Mouse (Mus musculus): ENCODE data around the gene Ankfn1. TPM values are rescaled to one million over a fixed set of nuclear protein-coding genes. Genes with fewer than 3 reads are reported as not detected.

The Ankfn1 gene
- polyA plus RNA-seq, 1 experiment from 2014 or later, result 0.23 TPM

DNA sequence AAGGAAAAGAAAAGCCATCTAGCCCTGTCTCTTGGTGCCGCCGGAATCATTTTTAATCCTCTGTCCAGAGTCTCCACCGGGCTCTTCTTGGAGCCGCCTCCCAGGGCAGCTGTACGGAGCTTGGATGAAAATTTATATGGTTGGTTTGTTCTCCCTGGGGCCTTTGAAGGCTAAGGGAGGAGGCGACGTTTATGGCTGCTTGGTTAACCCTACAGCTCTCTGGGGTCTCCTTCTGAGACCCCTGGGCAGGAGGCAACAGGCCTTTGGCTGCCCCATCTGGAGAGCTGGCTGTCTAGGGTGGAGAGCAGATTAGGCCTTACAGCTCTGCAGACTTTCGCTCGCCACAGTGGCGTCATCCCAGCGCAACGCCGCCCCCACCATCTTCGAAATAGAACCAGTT, 406.5 kb downstream of the Ankfn1 start:
- H3K9me3 ChIP-seq (replicated peaks; ENCODE audit: control insufficient read depth, low read length), result no peaks in the 10 kb centered on the region
- H3K4me2 ChIP-seq, result no peak overlapping the region
- peaks cover 5% of the 10 kb centered on the region; the same call in 1 of the 2 replicates for H3K4me1 ChIP-seq (ENCODE audit: control insufficient read depth, insufficient read depth, low read length)
- H3K27me3 ChIP-seq (ENCODE audit: control insufficient read depth, insufficient read depth, low read length), result no peaks in the 10 kb centered on the region
- no peaks in the 10 kb centered on the region for H3K36me3 ChIP-seq (ENCODE audit: control insufficient read depth, insufficient read depth, low read length)
- H3K9ac ChIP-seq (ENCODE audit: low read depth, low read length), result no peak overlapping the region
- no peak for ATAC-seq (replicated peaks; ENCODE audit: insufficient number of reproducible peaks, low FRiP score, low TSS enrichment)
- H3K4me3 ChIP-seq (ENCODE audit: low read depth, low read length), result no peak overlapping the region
- 83% methylated on average over 14 of the region's 14 CpGs for WGBS (ENCODE audit: insufficient replicate concordance)
- H3K27ac ChIP-seq (ENCODE audit: low read depth, low read length), result no peak overlapping the region

GRCm38 (mm10) chr11:89370373-89370772, 407.1 kb downstream of the Ankfn1 start:
- no peaks in the 10 kb centered on the region for H3K9me3 ChIP-seq (replicated peaks; ENCODE audit: control insufficient read depth, low read length)
- H3K9ac ChIP-seq (ENCODE audit: low read depth, low read length), result no peak overlapping the region
- H3K27ac ChIP-seq (ENCODE audit: low read depth, low read length), result no peak overlapping the region
- no peak overlapping the region for H3K4me2 ChIP-seq
- ATAC-seq (replicated peaks; ENCODE audit: insufficient number of reproducible peaks, low FRiP score, low TSS enrichment), result no peak
- H3K27me3 ChIP-seq (ENCODE audit: control insufficient read depth, insufficient read depth, low read length), result no peaks in the 10 kb centered on the region
- H3K4me3 ChIP-seq (ENCODE audit: low read depth, low read length), result no peak overlapping the region
- H3K4me1 ChIP-seq (ENCODE audit: control insufficient read depth, insufficient read depth, low read length), result peaks cover 5% of the 10 kb centered on the region; the same call in 1 of the 2 replicates
- H3K36me3 ChIP-seq (ENCODE audit: control insufficient read depth, insufficient read depth, low read length), result no peaks in the 10 kb centered on the region
- WGBS (ENCODE audit: insufficient replicate concordance), result 58% methylated on average over 7 of the region's 7 CpGs

DNA sequence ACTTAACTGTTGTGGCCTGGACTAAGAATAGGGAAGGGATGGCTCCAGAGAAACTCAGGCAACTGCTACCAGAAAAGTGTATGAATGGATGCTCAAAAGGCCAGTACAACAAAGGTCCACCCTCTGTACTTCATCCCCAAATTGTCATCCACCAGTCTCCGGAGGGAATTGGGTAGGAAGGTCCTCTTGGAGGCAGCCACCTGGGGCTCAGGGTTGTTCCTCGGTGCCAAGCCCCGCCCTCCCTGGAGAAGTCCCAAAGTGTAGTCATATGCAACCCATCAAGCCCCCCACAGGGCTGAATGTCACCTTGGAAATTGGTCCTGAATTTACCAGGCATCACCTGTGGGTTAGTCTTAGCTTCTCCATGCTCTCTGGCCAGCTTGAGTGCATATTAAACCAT, 413.5 kb downstream of the Ankfn1 start:
- H3K36me3 ChIP-seq (ENCODE audit: control insufficient read depth, insufficient read depth, low read length), result no peaks in the 10 kb centered on the region
- H3K9ac ChIP-seq (ENCODE audit: low read depth, low read length), result no peak overlapping the region
- no peak overlapping the region for H3K4me3 ChIP-seq (ENCODE audit: low read depth, low read length)
- no peaks in the 10 kb centered on the region for H3K9me3 ChIP-seq (replicated peaks; ENCODE audit: control insufficient read depth, low read length)
- H3K27ac ChIP-seq (ENCODE audit: low read depth, low read length), result no peak overlapping the region
- H3K4me2 ChIP-seq, result no peak overlapping the region
- no peak for ATAC-seq (replicated peaks; ENCODE audit: insufficient number of reproducible peaks, low FRiP score, low TSS enrichment)
- WGBS (ENCODE audit: insufficient replicate concordance), result 77% methylated on average over 3 of the region's 3 CpGs
- no peaks in the 10 kb centered on the region for H3K27me3 ChIP-seq (ENCODE audit: control insufficient read depth, insufficient read depth, low read length)
- H3K4me1 ChIP-seq (ENCODE audit: control insufficient read depth, insufficient read depth, low read length), result peaks cover 11% of the 10 kb centered on the region

DNA sequence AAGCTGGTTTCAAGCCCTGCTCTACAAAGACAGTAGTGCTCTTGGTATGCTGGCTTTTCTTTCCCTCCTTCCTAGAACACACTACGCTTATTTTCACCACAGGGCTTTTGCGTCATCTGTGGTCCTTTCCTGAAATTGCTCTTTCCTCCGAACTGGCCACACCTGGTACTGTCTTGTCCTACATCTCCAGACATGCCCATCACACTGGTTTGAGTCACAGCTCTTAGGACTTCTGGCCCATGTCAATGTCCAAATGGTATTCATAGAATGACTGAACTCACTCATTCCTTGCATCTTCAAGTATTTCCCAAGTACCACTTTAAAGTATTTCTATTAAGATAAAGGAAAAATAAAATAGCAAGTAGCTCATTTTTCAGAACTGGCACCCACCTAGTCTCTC, 416.6 kb downstream of the Ankfn1 start:
- Histone ChIP-seq H3K27me3 (ENCODE audit: control insufficient read depth, insufficient read depth, low read length) (no peaks in the 10 kb centered on the region), H3K36me3 (ENCODE audit: control insufficient read depth, insufficient read depth, low read length) (no peaks in the 10 kb centered on the region), H3K9ac (ENCODE audit: low read depth, low read length) (no peak overlapping the region), H3K4me2 (no peak overlapping the region; the same call in 1 of the 2 replicates), H3K9me3 (replicated peaks; ENCODE audit: control insufficient read depth, low read length) (no peaks in the 10 kb centered on the region), H3K4me1 (ENCODE audit: control insufficient read depth, insufficient read depth, low read length) (peaks cover 16% of the 10 kb centered on the region), H3K4me3 (ENCODE audit: low read depth, low read length) (no peak overlapping the region), H3K27ac (ENCODE audit: low read depth, low read length) (no peak overlapping the region)
- ATAC-seq (replicated peaks; ENCODE audit: insufficient number of reproducible peaks, low FRiP score, low TSS enrichment), result no peak
- 63% methylated on average over 3 of the region's 3 CpGs for WGBS (ENCODE audit: insufficient replicate concordance)

- Histone ChIP-seq H3K36me3 (ENCODE audit: control insufficient read depth, insufficient read depth, low read length) (no peaks in the 10 kb centered on the region), H3K4me3 (ENCODE audit: low read depth, low read length) (no peak overlapping the region), H3K27me3 (ENCODE audit: control insufficient read depth, insufficient read depth, low read length) (no peaks in the 10 kb centered on the region), H3K4me2 (no peak overlapping the region), H3K9ac (ENCODE audit: low read depth, low read length) (no peak overlapping the region), H3K4me1 (ENCODE audit: control insufficient read depth, insufficient read depth, low read length) (peaks cover 19% of the 10 kb centered on the region), H3K27ac (ENCODE audit: low read depth, low read length) (no peak overlapping the region), H3K9me3 (replicated peaks; ENCODE audit: control insufficient read depth, low read length) (no peaks in the 10 kb centered on the region)
- WGBS (ENCODE audit: insufficient replicate concordance), result 83% methylated on average over 5 of the region's 5 CpGs
- no peak for ATAC-seq (replicated peaks; ENCODE audit: insufficient number of reproducible peaks, low FRiP score, low TSS enrichment)
Measured at GRCm38 (mm10) chr11:89358546-89358945, 418.9 kb downstream of the Ankfn1 start.

DNA sequence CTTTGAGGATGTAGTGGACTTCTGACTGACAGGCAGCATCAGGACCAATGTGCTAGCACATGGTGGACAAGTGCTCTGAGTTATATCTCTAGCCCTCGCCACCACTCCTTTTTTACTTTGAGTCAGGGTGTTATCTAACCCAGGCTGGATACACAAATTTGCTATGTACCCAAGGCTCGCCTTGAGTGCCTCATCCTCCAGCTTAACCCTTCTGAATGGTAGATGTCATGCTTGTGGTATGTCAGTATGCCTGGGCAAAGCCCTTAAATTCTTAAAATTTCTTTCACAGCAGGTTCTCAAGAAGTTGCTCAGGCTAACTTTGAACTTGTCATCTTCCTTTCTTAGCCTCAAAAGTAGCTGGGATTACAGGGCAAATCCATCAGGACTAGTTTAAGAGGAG, 421.0 kb downstream of the Ankfn1 start:
- Histone ChIP-seq H3K36me3 (ENCODE audit: control insufficient read depth, insufficient read depth, low read length) (no peaks in the 10 kb centered on the region), H3K4me3 (ENCODE audit: low read depth, low read length) (no peak overlapping the region), H3K27ac (ENCODE audit: low read depth, low read length) (no peak overlapping the region), H3K9me3 (replicated peaks; ENCODE audit: control insufficient read depth, low read length) (no peaks in the 10 kb centered on the region), H3K27me3 (ENCODE audit: control insufficient read depth, insufficient read depth, low read length) (no peaks in the 10 kb centered on the region), H3K9ac (ENCODE audit: low read depth, low read length) (no peak overlapping the region), H3K4me2 (no peak overlapping the region), H3K4me1 (ENCODE audit: control insufficient read depth, insufficient read depth, low read length) (peaks cover 19% of the 10 kb centered on the region)
- no peak for ATAC-seq (replicated peaks; ENCODE audit: insufficient number of reproducible peaks, low FRiP score, low TSS enrichment)
- 42% methylated on average over 2 of the region's 2 CpGs for WGBS (ENCODE audit: insufficient replicate concordance)

DNA sequence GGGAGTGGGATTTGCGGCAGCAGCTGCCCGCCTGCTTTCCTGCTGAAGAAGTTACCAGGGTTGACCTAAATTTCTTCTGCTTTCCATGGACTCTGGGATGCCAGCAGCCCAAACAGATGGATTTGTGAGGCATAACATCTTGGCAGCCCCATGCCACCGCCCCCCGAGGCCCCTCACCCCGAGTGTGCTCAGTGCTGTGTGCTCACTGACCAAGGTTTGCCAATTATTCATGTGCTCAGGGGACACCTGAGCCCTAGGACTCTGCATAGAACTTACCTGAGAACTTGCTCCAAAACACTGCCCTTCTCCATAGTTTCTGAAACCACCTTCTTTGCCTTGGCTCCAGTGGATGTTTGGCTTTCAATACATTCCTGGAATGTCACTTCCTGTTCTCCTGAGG, 421.4 kb downstream of the Ankfn1 start:
- Histone ChIP-seq H3K4me2 (no peak overlapping the region), H3K27ac (ENCODE audit: low read depth, low read length) (no peak overlapping the region), H3K36me3 (ENCODE audit: control insufficient read depth, insufficient read depth, low read length) (no peaks in the 10 kb centered on the region), H3K9me3 (replicated peaks; ENCODE audit: control insufficient read depth, low read length) (no peaks in the 10 kb centered on the region), H3K4me3 (ENCODE audit: low read depth, low read length) (no peak overlapping the region), H3K9ac (ENCODE audit: low read depth, low read length) (no peak overlapping the region), H3K4me1 (ENCODE audit: control insufficient read depth, insufficient read depth, low read length) (peaks cover 16% of the 10 kb centered on the region), H3K27me3 (ENCODE audit: control insufficient read depth, insufficient read depth, low read length) (no peaks in the 10 kb centered on the region)
- 62% methylated on average over 5 of the region's 5 CpGs for WGBS (ENCODE audit: insufficient replicate concordance)
- ATAC-seq (replicated peaks; ENCODE audit: insufficient number of reproducible peaks, low FRiP score, low TSS enrichment), result no peak

DNA sequence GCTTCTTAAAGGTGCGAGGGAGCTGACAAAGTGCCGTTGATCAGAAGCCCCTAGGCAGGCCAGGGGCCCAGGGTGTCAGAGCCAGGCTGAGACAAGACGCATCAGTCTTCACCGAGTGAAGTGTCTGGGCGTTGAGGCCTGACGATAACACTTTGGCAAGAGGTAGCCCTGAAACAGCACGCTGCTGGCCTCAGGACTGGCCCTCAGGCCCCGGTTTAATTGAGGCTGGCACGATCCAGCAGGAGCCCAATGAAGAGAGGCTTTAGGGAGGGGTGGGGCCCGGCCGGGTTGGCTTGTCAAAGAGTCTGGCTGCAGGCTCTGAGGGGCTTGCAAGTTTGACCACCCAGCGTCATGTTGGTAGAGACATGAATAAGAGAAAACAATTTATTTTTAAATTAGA, 437.2 kb downstream of the Ankfn1 start:
- 25% methylated on average over 12 of the region's 12 CpGs for WGBS (ENCODE audit: insufficient replicate concordance)
- H3K36me3 ChIP-seq (ENCODE audit: control insufficient read depth, insufficient read depth, low read length), result no peaks in the 10 kb centered on the region
- no peak overlapping the region for H3K4me2 ChIP-seq
- H3K9ac ChIP-seq (ENCODE audit: low read depth, low read length), result no peak overlapping the region
- no peak for ATAC-seq (replicated peaks; ENCODE audit: insufficient number of reproducible peaks, low FRiP score, low TSS enrichment)
- H3K4me3 ChIP-seq (ENCODE audit: low read depth, low read length), result no peak overlapping the region
- H3K27ac ChIP-seq (ENCODE audit: low read depth, low read length), result no peak overlapping the region
- no peaks in the 10 kb centered on the region for H3K9me3 ChIP-seq (replicated peaks; ENCODE audit: control insufficient read depth, low read length)
- H3K27me3 ChIP-seq (ENCODE audit: control insufficient read depth, insufficient read depth, low read length), result no peaks in the 10 kb centered on the region
- no peaks in the 10 kb centered on the region for H3K4me1 ChIP-seq (ENCODE audit: control insufficient read depth, insufficient read depth, low read length)

Data from heart, embryonic 11.5 days (tissue).